Mouse (Mus musculus) layer of hippocampus, adult 18-20 months (tissue): ENCODE measurements around the gene Ccdc85b. TPM values are rescaled to one million over a fixed set of nuclear protein-coding genes. Genes with fewer than 3 reads are reported as not detected.
"Not testable (repeated sequence)": the region's sequence is repeated elsewhere in the genome, so short reads cannot be mapped to it uniquely, and the experiment has no call there.

Source experiments
- DNase-seq, 2 experiments: peaks; one replicate each; pipeline ENCODE4 v3.0.0; 2022; ENCODE audit warnings: low spot score in 2 of 2
- long read RNA-seq: library from polyadenylated mRNA; stranded (forward); transcript quantifications from one replicate; pipeline ENCODE4 v2.0.0, GENCODE M21; 2021
- total RNA-seq, 2 experiments: library from RNA; stranded (reverse); gene quantifications; 2 replicates each; pipeline ENCODE4 v1.2.3; 2021

Ccdc85b gene
- total RNA-seq, result 10 to 100 TPM; 36.5 to 37.0 TPM
- long read RNA-seq, full-length matches to known transcripts, result 93 of 93 reads
- long read RNA-seq, partial matches to known transcripts, result 0 of 93 reads
- long read RNA-seq, other reads (novel, unspliced or antisense), result 0 of 93 reads

DNA sequence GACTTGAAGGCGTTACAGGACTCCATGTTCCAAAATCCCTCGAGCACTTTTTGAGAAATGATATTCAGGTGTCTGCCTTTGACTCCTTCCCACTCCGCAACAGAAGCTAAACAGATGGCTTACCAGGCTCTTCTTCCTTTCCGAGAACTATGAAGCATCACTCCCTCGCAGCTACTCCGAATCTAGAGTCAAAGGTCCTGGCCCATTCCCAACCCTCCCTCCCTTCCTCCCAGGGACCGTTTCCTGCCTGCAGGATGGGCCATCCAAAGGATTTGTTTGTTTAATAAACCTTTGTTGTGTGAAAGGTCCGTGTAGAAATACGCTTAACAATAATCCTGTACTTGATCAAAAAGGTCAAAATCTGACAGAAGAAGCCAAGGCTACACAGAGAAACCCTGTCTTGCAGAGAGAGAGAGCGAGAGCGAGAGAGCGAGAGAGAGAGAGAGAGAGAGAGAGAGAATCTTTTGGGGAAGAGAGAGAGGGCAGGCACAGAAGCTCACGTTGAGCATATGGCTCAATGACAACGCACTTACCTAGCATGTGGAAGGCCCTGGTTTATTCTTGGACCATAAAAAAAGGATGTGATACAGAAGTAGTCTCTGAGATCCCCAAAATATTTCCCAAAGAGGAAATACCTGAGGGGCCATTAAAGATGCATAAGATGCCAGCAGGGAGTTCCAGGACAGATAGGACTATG lies at the start of gene Ccdc85b:
Gene Ccdc85b (minus strand): TSS at position 149 of the 697 bp plus-strand sequence.
- DNase-seq, result no peak

GRCm38 (mm10) chr19:5503687-5504086 lies 46.0 kb upstream of the Ccdc85b start, which contains the start of gene 1700020D05Rik:
Gene 1700020D05Rik (minus strand): TSS chr19:5503787.
- DNase-seq, result no peak

DNA sequence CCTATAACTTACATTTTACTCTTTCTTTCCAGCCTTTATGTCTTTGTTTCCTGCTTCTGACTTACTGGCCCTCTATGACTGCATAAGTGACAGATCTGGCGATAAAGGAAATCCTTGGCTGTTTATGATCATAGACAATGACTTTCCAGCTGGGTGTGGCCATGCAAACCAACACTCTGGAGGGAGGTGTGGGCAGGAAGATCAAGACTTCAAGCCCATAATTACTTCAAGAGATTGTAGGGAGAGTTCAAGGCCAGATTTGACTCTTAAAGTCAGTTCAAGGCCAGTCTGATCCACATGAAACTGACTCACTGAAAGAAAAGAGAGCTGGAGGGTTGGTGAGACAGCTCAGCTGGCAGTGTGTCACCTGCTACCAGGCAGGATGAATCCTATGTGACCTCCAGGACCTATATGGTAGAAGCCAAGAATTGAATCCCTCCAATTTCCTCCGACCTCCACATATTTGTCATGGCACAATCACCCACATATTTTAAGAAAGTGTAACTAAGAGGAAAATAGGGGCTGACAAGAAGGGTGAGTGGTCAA lies 42.7 kb upstream of the Ccdc85b start:
- no peak for DNase-seq

DNA sequence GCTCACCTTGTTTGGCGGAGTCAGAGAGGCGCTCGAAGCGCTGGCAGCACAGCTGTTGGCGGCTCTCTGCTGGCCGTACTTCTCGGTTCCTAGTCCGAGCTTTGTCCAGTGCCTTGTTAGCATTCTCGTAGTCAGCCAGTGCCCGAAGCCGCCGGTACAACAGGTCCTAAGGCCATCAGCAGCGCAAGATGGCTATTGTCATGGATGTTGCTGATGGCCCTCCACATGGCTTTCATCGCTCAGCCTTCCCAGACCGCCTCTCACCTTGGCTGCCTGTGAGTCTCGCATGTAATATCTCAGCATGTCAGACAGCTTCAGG lies 38.3 kb upstream of the Ccdc85b start:
- DNase-seq, result no peak

DNA sequence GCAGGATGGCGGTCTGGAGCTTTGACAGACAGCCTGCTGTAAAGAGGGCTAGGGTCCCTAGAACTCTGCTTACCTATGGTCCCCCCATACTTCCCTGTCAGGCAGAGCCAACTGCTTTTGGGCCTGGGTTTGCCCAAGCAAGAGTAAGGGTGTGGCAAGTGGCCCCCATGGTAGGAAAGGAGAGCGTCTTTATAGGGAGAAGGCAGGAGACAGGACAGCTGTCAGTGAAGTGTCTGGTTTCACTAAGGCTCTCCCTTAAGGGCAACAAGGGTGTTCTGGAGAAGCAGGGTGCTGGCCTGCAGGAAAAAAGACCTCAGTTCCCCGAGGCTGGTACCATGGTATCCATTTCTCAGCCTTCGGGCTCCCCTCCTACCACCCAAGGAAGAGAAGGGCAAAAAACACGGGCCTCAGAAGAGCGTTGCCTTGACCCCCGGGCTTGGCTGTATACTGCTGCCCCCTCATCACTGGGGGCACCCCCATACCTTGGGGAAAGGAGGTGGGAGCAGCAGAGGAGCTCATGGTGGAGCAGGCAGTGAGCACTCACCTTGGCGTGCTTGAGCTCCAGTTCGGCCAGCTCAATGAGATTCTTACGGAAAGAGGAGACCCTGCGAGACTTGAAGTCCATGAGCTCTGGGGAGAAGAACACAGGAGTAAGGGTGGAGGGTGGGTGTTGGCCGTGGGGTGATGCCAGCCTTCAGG lies 37.8 kb upstream of the Ccdc85b start:
- no peak for DNase-seq

- no peak for DNase-seq
Observed at GRCm38 (mm10) chr19:5494314-5494713, 36.6 kb upstream of the Ccdc85b start.

- not testable (repeated sequence) for DNase-seq
Observed at GRCm38 (mm10) chr19:5493301-5493721, 35.6 kb upstream of the Ccdc85b start.

- no peak for DNase-seq
Observed at GRCm38 (mm10) chr19:5492641-5493040, 34.9 kb upstream of the Ccdc85b start.

- peak; percentile 80 to 87 for DNase-seq
Observed at GRCm38 (mm10) chr19:5490898-5491708, 33.4 kb upstream of the Ccdc85b start.

DNA sequence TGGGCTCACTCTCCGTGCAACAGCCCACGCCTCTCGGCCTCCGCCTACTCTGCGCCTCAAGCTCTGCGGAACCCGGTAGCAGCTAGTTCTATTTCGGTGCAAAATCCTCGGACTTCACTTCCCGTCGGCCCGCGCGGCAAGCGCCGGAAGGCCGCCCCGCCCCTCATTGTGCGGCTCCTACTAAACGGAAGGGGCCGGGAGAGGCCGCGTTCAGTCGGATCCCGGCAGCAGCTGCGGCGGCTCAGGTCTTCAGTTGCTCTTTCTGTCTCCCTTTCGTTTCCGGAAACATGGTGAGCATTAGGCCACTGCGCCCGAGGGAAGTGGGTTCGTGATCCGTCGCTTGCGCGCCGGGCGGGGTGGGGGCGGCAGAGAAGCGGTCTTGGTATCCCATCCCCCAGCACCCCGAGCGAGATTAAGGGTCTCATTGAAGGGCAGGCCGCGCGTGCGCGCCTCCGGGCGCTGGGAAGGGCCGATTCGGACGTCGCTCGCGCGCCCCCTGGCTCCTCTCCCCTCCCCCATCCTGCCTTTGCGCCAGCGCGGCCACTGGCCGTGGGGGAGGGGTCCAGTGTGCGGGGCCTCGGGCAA lies 32.7 kb upstream of the Ccdc85b start, which contains the start of gene Cfl1:
Gene Cfl1 (plus strand): TSS at position 143 of the 585 bp plus-strand sequence.
- DNase-seq, result peak; percentile 92 to 97

DNA sequence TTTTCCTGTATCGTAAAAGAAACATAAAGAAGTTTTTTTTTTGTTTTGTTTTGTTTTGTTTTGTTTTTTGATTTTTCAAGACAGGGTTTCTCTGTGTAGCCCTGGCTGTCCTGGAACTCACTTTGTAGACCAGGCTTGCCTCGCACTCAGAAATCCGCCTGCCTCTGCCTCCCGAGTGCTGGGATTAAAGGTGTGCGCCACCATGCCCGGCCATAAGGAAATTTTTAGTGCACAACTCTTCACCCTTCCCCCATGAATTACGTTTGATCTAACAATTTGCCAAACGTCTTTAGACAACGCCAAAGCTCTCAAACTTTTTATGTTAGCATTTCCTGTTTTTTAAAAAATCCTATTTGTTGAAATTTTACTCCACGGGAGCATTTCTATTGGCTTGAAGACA lies 32.0 kb upstream of the Ccdc85b start:
- not testable (repeated sequence) for DNase-seq

DNA sequence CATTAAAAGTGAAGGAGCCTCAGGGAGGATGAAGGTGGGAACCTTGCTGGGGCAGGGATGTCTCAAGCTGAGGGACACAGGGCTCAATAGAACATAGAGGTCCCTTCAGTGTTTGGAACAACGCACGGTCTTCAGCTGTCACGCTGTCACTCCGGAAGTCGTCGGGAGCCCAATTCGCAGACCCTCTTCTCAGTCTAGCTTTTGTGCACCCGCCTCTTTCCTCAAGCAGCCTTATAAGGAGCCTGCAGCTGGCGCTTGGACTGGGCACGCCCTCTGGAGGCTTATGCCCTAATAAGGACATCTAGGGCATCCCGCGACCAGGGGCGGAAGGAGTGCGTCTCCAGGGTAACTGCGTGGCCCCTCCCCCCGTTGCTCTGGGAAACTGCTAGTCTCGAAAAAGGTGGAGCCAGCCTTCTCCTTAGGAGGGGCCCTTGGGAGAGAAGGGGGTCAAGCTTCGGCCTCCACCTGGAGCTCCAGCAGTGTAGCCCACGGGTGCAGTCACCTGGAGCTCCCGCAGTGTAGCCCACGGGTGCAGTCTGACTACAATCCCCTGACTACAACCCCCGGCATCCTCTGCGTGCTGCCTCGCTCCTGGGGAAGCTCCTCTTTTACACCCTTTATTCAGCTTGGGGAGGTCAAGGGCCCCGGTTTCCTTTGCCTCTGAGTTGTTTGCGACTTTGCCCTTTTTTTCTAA lies 31.3 kb upstream of the Ccdc85b start:
- peak; percentile 94 to 98 for DNase-seq

GRCm38 (mm10) chr19:5487768-5488550 lies 30.3 kb upstream of the Ccdc85b start, which contains the start of gene Mus81:
Gene Mus81 (minus strand): TSS chr19:5488402.
- DNase-seq, result peak; percentile 90 to 95

DNA sequence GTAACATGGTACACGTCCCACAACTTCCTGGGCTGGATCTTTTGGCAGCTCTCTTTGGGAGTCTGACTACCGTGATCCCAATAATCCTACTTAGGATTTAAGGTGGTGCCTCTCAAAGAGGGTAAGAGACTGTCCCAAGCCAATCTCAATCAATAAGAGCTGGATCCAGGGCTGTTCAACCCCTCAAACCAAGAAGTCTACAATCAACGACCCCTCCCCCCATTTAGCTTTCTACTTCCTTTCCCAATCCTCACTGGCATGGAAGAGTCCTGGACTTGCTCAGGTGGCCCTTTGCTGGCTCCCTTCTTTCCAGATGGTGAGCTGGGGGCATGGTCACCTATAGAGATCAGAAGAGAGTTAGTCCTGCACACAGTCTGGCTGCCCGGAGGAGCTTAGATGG lies 29.1 kb upstream of the Ccdc85b start:
- DNase-seq, result no peak

GRCm38 (mm10) chr19:5486286-5486685 lies 28.6 kb upstream of the Ccdc85b start:
- no peak for DNase-seq

GRCm38 (mm10) chr19:5485821-5486220 lies 28.1 kb upstream of the Ccdc85b start:
- DNase-seq, result no peak

DNA sequence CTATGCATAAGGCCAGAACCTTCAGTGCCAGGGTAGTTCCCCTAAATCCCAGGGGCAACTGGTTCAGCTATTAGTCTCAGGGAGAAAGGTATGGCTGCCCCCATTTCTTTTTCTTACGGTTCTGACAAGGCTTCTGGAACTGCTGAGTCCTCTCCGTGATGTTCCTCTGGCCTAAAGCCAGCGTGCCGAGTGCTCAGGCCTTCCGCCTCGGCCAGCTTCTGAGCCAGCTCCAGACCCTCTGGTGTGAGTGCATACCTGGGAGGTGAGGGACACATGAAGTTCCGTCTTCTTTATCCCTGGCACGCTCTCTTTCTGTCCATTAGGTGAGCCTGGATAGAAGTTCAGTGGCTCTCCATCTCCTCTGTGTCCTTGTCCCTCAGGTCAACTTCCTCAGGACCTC lies 27.7 kb upstream of the Ccdc85b start:
- DNase-seq, result no peak

GRCm38 (mm10) chr19:5484496-5484895 lies 26.8 kb upstream of the Ccdc85b start:
- DNase-seq, result no peak
